Mouse (Mus musculus) adrenal gland, postnatal 36 days (tissue): ENCODE measurements around the gene Galp. TPM values are rescaled to one million over a fixed set of nuclear protein-coding genes. Genes with fewer than 3 reads are reported as not detected.
"Not testable (repeated sequence)": the region's sequence is repeated elsewhere in the genome, so short reads cannot be mapped to it uniquely, and the experiment has no call there.

Experiments used
- DNase-seq, 2 experiments: peaks; one replicate each; pipeline ENCODE4 v3.0.0; 2021; ENCODE audit warnings: mixed read lengths in 1 of 2
- total RNA-seq, 2 experiments: library from RNA; stranded (reverse); gene quantifications; 2 replicates each; pipeline ENCODE4 v1.2.3; 2021

The Galp gene
- total RNA-seq, 2 experiments from 2014 or later = not detected

- DNase-seq = not testable (repeated sequence)
Measured at GRCm38 (mm10) chr7:6174365-6174987, 22.4 kb upstream of the Galp start.

- DNase-seq = no peak
Measured at GRCm38 (mm10) chr7:6179013-6179412, 17.9 kb upstream of the Galp start.

GRCm38 (mm10) chr7:6182882-6183281 is 14.0 kb upstream of the Galp start:
- DNase-seq = no peak

- DNase-seq = no peak
Measured at GRCm38 (mm10) chr7:6183802-6184201, 13.1 kb upstream of the Galp start.

- no peak for DNase-seq
Measured at GRCm38 (mm10) chr7:6184521-6184920, 12.4 kb upstream of the Galp start.

- DNase-seq = no peak
Measured at GRCm38 (mm10) chr7:6185391-6185790, 11.5 kb upstream of the Galp start.

GRCm38 (mm10) chr7:6186176-6186575 is 10.7 kb upstream of the Galp start:
- DNase-seq = no peak

- DNase-seq = no peak
Measured at GRCm38 (mm10) chr7:6186756-6187155, 10.1 kb upstream of the Galp start.

- no peak for DNase-seq
Measured at GRCm38 (mm10) chr7:6189542-6189941, 7.3 kb upstream of the Galp start.

- peak; percentile 84 to 90 for DNase-seq
Measured at GRCm38 (mm10) chr7:6191376-6191775, 5.5 kb upstream of the Galp start.

- peak; percentile 68 to 82 for DNase-seq
Measured at GRCm38 (mm10) chr7:6194129-6194528, 2.8 kb upstream of the Galp start.

- no peak for DNase-seq
Measured at GRCm38 (mm10) chr7:6195777-6196176, 1.1 kb upstream of the Galp start.

- no peak for DNase-seq
Measured at GRCm38 (mm10) chr7:6204200-6204599, 7.3 kb downstream of the Galp start.

GRCm38 (mm10) chr7:6213144-6213543 is 16.3 kb downstream of the Galp start:
- DNase-seq = peak; percentile 57 to 66

- DNase-seq = not testable (repeated sequence)
Measured at GRCm38 (mm10) chr7:6214691-6215090, 17.8 kb downstream of the Galp start.

- no peak for DNase-seq
Measured at GRCm38 (mm10) chr7:6220147-6220546, 23.3 kb downstream of the Galp start.

- DNase-seq = no peak
Measured at GRCm38 (mm10) chr7:6221978-6222377, 25.1 kb downstream of the Galp start, which contains the start of gene Zscan5b. Gene Zscan5b (plus strand): TSS chr7:6222278.

- peak; percentile 10 to 47 for DNase-seq
Measured at GRCm38 (mm10) chr7:6228491-6228890, 31.6 kb downstream of the Galp start.

GRCm38 (mm10) chr7:6239787-6240186 is 42.9 kb downstream of the Galp start:
- DNase-seq = no peak

GRCm38 (mm10) chr7:6240841-6241425 is 44.0 kb downstream of the Galp start:
- peak; percentile 40 to 65 for DNase-seq

GRCm38 (mm10) chr7:6244361-6245292 is 47.7 kb downstream of the Galp start:
- DNase-seq = no peak

- no peak for DNase-seq
Measured at GRCm38 (mm10) chr7:6252410-6252809, 55.5 kb downstream of the Galp start, which contains the start of gene Epp13. Gene Epp13 (plus strand): TSS chr7:6252710.

GRCm38 (mm10) chr7:6254451-6254850 is 57.6 kb downstream of the Galp start:
- DNase-seq = no peak
